Mouse (Mus musculus): ENCODE data around the gene Olfr1251. TPM values are rescaled to one million over a fixed set of nuclear protein-coding genes. Genes with fewer than 3 reads are reported as not detected.

Olfr1251 gene
- polyA plus RNA-seq (2015; fragmentation: Nextera tagmentation; extraction: Ambion mirVana): not detected in 2 replicates

DNA sequence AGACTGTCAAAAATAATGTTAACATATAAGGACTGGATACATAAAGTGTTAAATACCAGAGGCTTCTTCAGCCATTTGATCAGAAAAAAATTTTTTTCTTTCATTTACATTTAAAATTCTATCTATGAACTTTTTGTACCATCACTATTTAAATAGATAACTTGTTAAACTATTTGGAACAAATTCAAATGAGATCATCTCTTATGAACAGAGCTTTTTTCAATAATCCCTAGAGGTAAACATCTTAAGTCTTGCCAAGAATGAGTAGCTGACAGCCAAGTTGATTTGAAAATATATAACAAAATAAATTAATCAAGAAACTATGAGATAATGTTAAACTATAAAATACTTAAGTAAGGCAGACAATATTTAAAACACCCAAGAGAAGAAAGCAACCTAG, at the start of gene Olfr1251:
TSS of gene Olfr1251 (minus strand) at position 101 of the 400 bp plus-strand sequence.

DNA sequence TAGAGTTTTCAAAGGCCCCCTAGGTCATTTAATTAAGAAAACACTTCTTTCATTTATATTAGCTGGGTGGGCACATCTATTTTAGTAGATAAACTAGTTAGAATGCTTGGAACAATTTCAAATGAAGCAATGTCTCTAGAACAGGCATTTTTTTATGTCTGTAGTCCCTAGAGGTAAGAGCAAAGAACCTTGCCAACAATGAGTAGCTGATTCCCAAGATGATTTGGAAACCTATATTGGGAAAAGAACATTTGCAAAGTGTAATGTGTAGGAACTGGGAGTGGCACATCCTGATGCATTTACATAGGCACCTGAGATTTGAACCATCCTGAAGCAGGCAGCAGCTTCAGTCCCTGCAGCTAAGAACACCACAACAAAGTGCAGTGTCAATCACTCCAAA, 10.4 kb downstream of the Olfr1251 start, which contains the start of gene Olfr1250:
TSS of gene Olfr1250 (minus strand) at position 101 of the 400 bp plus-strand sequence.

DNA sequence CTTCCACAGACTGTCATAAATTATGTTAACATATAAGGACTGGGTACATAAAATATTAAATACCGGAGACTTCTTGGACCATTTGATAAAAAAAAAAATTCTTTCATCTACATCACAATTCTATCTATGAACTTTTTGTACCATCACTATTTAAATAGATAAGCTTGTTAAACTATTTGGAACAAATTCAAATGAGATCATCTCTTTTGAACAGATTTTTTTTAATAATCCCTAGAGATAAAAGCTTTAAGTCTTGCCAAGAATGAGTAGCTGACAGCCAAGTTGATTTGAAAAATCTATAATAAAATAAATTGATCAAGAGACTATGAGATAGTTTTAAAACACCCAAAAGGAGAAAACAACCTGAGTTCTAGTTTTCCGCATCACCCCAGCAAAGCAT, 36.9 kb downstream of the Olfr1251 start, which contains the start of gene Olfr1249:
TSS of gene Olfr1249 (minus strand) at position 101 of the 400 bp plus-strand sequence.

DNA sequence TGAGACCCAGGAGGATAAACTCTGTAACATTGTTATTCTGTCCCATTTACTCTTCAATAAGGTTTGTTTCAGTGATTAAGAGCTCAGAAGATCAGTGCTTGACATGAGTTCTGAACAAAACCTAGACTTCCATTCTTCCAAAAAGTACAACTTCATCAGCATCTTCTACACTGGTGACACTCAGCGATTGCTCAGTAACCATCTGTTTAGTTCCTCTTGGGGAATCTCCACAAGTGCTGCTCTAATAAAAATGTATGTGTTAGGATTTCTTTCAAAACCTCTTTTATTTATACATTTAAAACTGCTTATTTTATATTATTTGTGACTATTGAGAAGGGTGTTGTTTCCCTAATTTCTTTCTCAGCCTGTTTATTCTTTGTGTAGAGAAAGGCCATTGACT, 53.6 kb downstream of the Olfr1251 start, which contains the start of gene Olfr1248:
TSS of gene Olfr1248 (minus strand) at position 101 of the 400 bp plus-strand sequence.

Other genes starting within 250 kb of the Olfr1251 start
- not detected in 2 replicates for gene Olfr1240, start 228.9 kb downstream of the Olfr1251 start, polyA plus RNA-seq (2015; fragmentation: Nextera tagmentation; extraction: Ambion mirVana)
- not detected in 2 replicates for gene Olfr1241, start 184.8 kb downstream of the Olfr1251 start, polyA plus RNA-seq (2015; fragmentation: Nextera tagmentation; extraction: Ambion mirVana)
- not detected in 2 replicates for gene Olfr1242, start 173.6 kb downstream of the Olfr1251 start, polyA plus RNA-seq (2015; fragmentation: Nextera tagmentation; extraction: Ambion mirVana)
- gene Olfr1243, start 140.4 kb downstream of the Olfr1251 start, polyA plus RNA-seq (2015; fragmentation: Nextera tagmentation; extraction: Ambion mirVana): not detected in 2 replicates
- gene Olfr1245, start 93.5 kb downstream of the Olfr1251 start, polyA plus RNA-seq (2015; fragmentation: Nextera tagmentation; extraction: Ambion mirVana): not detected in 2 replicates
- gene Olfr1246, start 78.8 kb downstream of the Olfr1251 start, polyA plus RNA-seq (2015; fragmentation: Nextera tagmentation; extraction: Ambion mirVana): not detected in 2 replicates
- not detected in 2 replicates for gene Olfr1247, start 57.8 kb downstream of the Olfr1251 start, polyA plus RNA-seq (2015; fragmentation: Nextera tagmentation; extraction: Ambion mirVana)
- gene Olfr1248, start 53.7 kb downstream of the Olfr1251 start, polyA plus RNA-seq (2015; fragmentation: Nextera tagmentation; extraction: Ambion mirVana): not detected in 2 replicates
- not detected in 2 replicates for gene Olfr1249, start 37.0 kb downstream of the Olfr1251 start, polyA plus RNA-seq (2015; fragmentation: Nextera tagmentation; extraction: Ambion mirVana)
- not detected in 2 replicates for gene Olfr1250, start 10.5 kb downstream of the Olfr1251 start, polyA plus RNA-seq (2015; fragmentation: Nextera tagmentation; extraction: Ambion mirVana)
- not detected in 2 replicates for gene Olfr1252, start 53.1 kb upstream of the Olfr1251 start, polyA plus RNA-seq (2015; fragmentation: Nextera tagmentation; extraction: Ambion mirVana)
- not detected in 2 replicates for gene Olfr1253, start 85.2 kb upstream of the Olfr1251 start, polyA plus RNA-seq (2015; fragmentation: Nextera tagmentation; extraction: Ambion mirVana)
- gene Olfr1254, start 121.7 kb upstream of the Olfr1251 start, polyA plus RNA-seq (2015; fragmentation: Nextera tagmentation; extraction: Ambion mirVana): not detected in 2 replicates
- not detected in 2 replicates for gene Olfr1255, start 140.1 kb upstream of the Olfr1251 start, polyA plus RNA-seq (2015; fragmentation: Nextera tagmentation; extraction: Ambion mirVana)
- not detected in 2 replicates for gene Olfr1256, start 169.6 kb upstream of the Olfr1251 start, polyA plus RNA-seq (2015; fragmentation: Nextera tagmentation; extraction: Ambion mirVana)
- 0.13 TPM in 1 of 2 replicates, not detected in the other for gene Olfr48, start 176.3 kb upstream of the Olfr1251 start, polyA plus RNA-seq (2015; fragmentation: Nextera tagmentation; extraction: Ambion mirVana)
- gene Olfr1257, start 206.5 kb upstream of the Olfr1251 start, polyA plus RNA-seq (2015; fragmentation: Nextera tagmentation; extraction: Ambion mirVana): not detected in 2 replicates